Mouse (Mus musculus) bone marrow macrophage, adult 2 months (primary cell): ENCODE results near the gene Prss43.

Source experiments
- CTCF ChIP-seq: IDR thresholded peaks from 2 replicates; pipeline ENCODE4 v1.5.1; 2012; ENCODE audit warnings: low read depth, mild to moderate bottlenecking, low read length, moderate library complexity
- POLR2A ChIP-seq: IDR thresholded peaks from 2 replicates; pipeline ENCODE4 v1.6.1; 2012; ENCODE audit warnings: mild to moderate bottlenecking, low read depth, low read length, borderline replicate concordance

DNA sequence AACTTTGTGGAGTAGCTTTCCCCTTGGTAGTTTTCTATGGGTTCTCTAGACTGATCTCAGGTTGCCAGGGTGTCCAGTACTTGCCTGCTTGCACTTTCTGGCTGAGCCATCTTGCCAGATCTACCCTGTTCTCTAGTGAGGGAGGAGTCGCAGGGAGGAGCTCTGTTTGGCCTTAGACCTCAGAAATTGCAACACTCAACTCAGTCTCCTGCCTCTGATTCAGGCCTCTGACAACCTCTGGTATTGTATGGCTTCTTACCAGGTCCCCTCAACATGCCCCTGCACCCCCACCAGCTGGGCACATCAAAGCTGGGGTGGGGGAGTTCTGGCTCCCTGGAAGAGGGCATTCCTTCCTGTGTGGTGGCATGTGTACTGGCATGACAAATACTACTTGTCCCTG, 50.9 kb downstream of the Prss43 start:
- TF ChIP-seq CTCF (no peak), POLR2A (no peak)
